Mouse (Mus musculus) layer of hippocampus, adult 9-11 months (tissue): Measurements from ENCODE around the gene Kcnk2.

ENCODE experiments used
- DNase-seq: peaks from one replicate; pipeline ENCODE4 v3.0.0; 2022

Gene Kcnk2

GRCm38 (mm10) chr1:189402223-189402943 lies at the start of gene Kcnk2:
Kcnk2 (minus strand) TSS chr1:189402273.
- DNase-seq = no peak

- DNase-seq = no peak
These were observed 38.7 kb upstream of the Kcnk2 start for GRCm38 (mm10) chr1:189440741-189441140.

GRCm38 (mm10) chr1:189437126-189437525 lies 35.1 kb upstream of the Kcnk2 start:
- no peak for DNase-seq

GRCm38 (mm10) chr1:189435452-189435851 lies 33.4 kb upstream of the Kcnk2 start:
- DNase-seq = no peak

GRCm38 (mm10) chr1:189431479-189431878 lies 29.4 kb upstream of the Kcnk2 start:
- DNase-seq = no peak

- no peak for DNase-seq
These were observed 28.5 kb upstream of the Kcnk2 start for GRCm38 (mm10) chr1:189430534-189430933.

GRCm38 (mm10) chr1:189429566-189429965 lies 27.5 kb upstream of the Kcnk2 start:
- no peak for DNase-seq

- peak; percentile 30 for DNase-seq
These were observed 24.2 kb upstream of the Kcnk2 start for GRCm38 (mm10) chr1:189426252-189426651.

- no peak for DNase-seq
These were observed 17.8 kb upstream of the Kcnk2 start for GRCm38 (mm10) chr1:189419914-189420313.

GRCm38 (mm10) chr1:189409906-189410305 lies 7.8 kb upstream of the Kcnk2 start:
- DNase-seq = no peak

- no peak for DNase-seq
These were observed 3.1 kb upstream of the Kcnk2 start for GRCm38 (mm10) chr1:189405221-189405620.

- no peak for DNase-seq
These were observed 1.5 kb upstream of the Kcnk2 start for GRCm38 (mm10) chr1:189403546-189403945.

GRCm38 (mm10) chr1:189403139-189403538 lies 1.1 kb upstream of the Kcnk2 start:
- no peak for DNase-seq

- no peak for DNase-seq
These were observed 15.2 kb downstream of the Kcnk2 start for GRCm38 (mm10) chr1:189386848-189387247.

GRCm38 (mm10) chr1:189386141-189386540 lies 15.9 kb downstream of the Kcnk2 start:
- DNase-seq = no peak

GRCm38 (mm10) chr1:189367722-189368121 lies 34.4 kb downstream of the Kcnk2 start:
- no peak for DNase-seq

- DNase-seq = no peak
These were observed 37.9 kb downstream of the Kcnk2 start for GRCm38 (mm10) chr1:189364188-189364587.

- no peak for DNase-seq
These were observed 39.5 kb downstream of the Kcnk2 start for GRCm38 (mm10) chr1:189362579-189362978.

GRCm38 (mm10) chr1:189359699-189360098 lies 42.4 kb downstream of the Kcnk2 start:
- no peak for DNase-seq

- DNase-seq = no peak
These were observed 48.2 kb downstream of the Kcnk2 start for GRCm38 (mm10) chr1:189353887-189354286.

- no peak for DNase-seq
These were observed 50.3 kb downstream of the Kcnk2 start for GRCm38 (mm10) chr1:189351804-189352203.

GRCm38 (mm10) chr1:189349205-189349604 lies 52.9 kb downstream of the Kcnk2 start:
- no peak for DNase-seq

GRCm38 (mm10) chr1:189345166-189345565 lies 56.9 kb downstream of the Kcnk2 start:
- no peak for DNase-seq

GRCm38 (mm10) chr1:189343301-189344251 lies 58.5 kb downstream of the Kcnk2 start:
- DNase-seq = peak; percentile 22
